Mouse (Mus musculus) embryonic fibroblast, embryonic 13.5 days (primary cell): ENCODE data around the gene Edem2. TPM values are rescaled to one million over a fixed set of nuclear protein-coding genes. Genes with fewer than 3 reads are reported as not detected.

Source experiments
- H3K27ac ChIP-seq: 2 replicates; pipeline ENCODE4 v1.5.1; 2012; ENCODE audit warnings: low read length, control low read depth, inconsistent platforms; ENCODE audit not compliant: insufficient read depth
- H3K4me1 ChIP-seq: 2 replicates; pipeline ENCODE4 v1.6.1; 2011; ENCODE audit warnings: low read length; ENCODE audit not compliant: control insufficient read depth, insufficient read depth
- H3K4me3 ChIP-seq: 2 replicates; pipeline ENCODE4 v1.5.1; 2011; ENCODE audit warnings: mild to moderate bottlenecking, control low read depth, low read length; ENCODE audit not compliant: insufficient read depth
- CTCF ChIP-seq: IDR thresholded peaks from 2 replicates; pipeline ENCODE4 v1.5.1; 2011; ENCODE audit warnings: mild to moderate bottlenecking, control low read depth, low read length, moderate library complexity, borderline replicate concordance; ENCODE audit not compliant: insufficient read depth
- POLR2A ChIP-seq: IDR thresholded peaks from 2 replicates; pipeline ENCODE4 v1.6.1; 2011; ENCODE audit warnings: low read depth, mild to moderate bottlenecking, control low read depth, low read length, moderate library complexity
- polyA plus RNA-seq: library from polyadenylated mRNA; stranded (reverse); fragments of >200 nt; gene quantifications from 2 replicates; pipeline ENCODE4 v1.2.4, GENCODE M21; 2011; ENCODE audit warnings: low read depth; ENCODE audit not compliant: missing spikeins, insufficient read length

The Edem2 gene
- 13.8 and 16.4 TPM in 2 replicates for polyA plus RNA-seq

DNA sequence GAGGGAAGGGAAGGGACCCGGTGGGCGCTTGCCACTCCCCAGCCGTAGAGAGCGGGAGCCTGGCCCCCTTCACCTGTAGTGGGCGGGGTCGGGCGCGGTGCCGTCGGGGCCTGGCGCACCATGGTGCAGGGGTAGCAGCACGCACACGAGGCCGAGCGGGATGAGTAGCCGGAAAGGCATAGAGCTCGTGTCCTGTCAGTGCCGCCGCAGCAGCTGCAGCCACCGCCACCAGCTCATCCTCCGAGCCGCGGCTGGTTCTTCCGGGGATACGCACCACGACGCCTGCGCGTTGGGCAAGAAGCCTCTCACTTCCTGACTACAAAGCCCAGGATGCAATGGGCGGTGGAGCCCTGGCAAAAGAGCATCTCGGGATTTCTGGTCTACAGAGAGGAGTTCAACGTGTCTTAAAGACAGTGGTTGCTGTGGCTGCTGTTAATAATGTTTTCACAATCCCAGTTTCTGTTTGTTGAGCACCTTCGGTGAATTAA, at the start of gene Edem2:
Edem2 (minus strand) TSS at position 318 of the 488 bp plus-strand sequence.
- Histone ChIP-seq H3K4me1 (no peaks in the 10 kb centered on the region), H3K27ac (no peak within 1 kb of the TSS), H3K4me3 (peak within 1 kb of the TSS; percentile 85)
- TF ChIP-seq POLR2A, result peak; percentile 88
- no peak for TF ChIP-seq CTCF

- no peaks in the 10 kb centered on the region for H3K4me1 ChIP-seq
- no peak overlapping the region for H3K27ac ChIP-seq
- no peak overlapping the region for H3K4me3 ChIP-seq
- TF ChIP-seq CTCF, result no peak
- TF ChIP-seq POLR2A, result no peak
These were observed 49.8 kb upstream of the Edem2 start for GRCm38 (mm10) chr2:155779066-155779465.

DNA sequence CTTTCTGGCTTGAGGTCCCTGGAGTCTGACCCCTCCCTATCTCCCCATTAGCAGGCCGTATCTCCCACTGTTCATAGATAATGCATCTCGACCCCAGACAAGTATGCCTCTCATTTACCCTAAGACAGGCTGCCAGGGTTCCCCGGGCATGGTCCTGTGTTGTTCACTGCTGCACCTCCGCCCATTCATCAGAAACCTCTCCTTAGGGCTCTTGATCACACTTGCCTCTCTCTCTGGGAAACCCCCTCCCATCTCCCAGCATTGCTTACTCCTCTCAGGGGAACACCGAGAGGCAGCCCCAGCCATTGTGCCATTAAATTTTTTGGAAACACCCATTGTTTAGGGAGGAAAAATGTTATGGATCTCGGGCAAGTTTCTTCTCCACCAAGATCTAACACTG, 48.7 kb upstream of the Edem2 start:
- Histone ChIP-seq H3K4me1 (no peaks in the 10 kb centered on the region), H3K4me3 (no peak overlapping the region), H3K27ac (no peak overlapping the region)
- TF ChIP-seq CTCF, result no peak
- no peak for TF ChIP-seq POLR2A

DNA sequence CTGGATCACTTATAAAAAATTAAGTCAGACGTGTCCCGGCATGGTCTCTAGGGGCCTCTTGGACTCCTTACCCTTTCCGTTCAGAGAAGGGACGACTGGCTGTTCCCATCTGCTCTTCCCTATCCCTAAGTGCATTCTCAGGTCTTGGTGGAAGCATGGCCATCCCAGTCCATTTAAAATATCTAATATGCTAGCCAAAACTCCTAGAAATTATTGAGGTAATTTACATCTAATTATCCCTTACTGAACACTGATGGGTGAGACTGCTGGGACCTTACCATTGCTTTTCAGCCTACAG, 48.4 kb upstream of the Edem2 start:
- no peaks in the 10 kb centered on the region for H3K4me1 ChIP-seq
- TF ChIP-seq POLR2A (no peak), CTCF (no peak)
- H3K27ac ChIP-seq, result no peak overlapping the region
- H3K4me3 ChIP-seq, result no peak overlapping the region

DNA sequence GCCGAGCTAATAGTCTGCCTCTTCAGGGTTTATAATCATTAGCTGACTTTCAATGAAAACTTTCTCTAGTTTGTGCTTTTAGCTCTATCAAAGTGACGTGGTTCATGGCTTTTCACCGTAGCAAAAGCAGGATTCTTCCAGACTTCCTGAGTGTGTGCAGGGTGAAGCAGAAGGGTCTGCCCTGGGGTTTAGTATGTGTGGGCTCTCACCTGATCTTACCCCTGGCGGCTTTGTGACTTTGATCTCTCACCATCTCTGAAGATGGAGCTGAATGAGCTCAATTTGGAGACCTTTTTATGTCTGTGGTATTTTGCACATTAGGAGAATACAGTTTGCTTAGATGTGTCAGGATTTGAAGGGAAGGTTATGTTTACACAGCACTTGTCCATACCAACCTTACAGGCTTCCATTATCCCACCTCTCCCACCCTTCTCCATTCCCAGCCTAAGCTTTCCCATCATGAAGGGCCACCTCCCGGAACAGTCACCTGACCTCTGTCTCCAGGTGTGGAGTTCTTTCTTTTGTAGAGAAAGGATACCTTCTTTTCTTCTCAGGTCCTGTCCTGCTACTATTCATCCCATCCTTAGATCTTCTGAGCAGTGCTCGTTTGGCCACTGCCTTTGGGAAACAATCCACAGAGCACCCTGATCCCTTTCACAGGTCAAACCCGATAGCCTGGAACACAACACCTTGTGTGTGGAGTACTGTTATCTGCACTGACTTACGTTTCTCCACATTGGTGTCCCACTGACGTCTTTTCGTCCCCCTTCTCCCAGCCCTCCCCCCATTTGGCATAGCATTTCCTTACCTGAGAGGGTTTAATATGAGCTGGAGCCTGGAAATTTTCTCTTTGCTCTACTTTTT, 47.8 kb upstream of the Edem2 start:
- Histone ChIP-seq H3K4me1 (no peaks in the 10 kb centered on the region), H3K27ac (no peak overlapping the region), H3K4me3 (no peak overlapping the region)
- no peak for TF ChIP-seq POLR2A
- no peak for TF ChIP-seq CTCF

- no peaks in the 10 kb centered on the region for H3K4me1 ChIP-seq
- H3K27ac ChIP-seq, result no peak overlapping the region
- H3K4me3 ChIP-seq, result peak overlapping the region; percentile 29
- no peak for TF ChIP-seq POLR2A
- TF ChIP-seq CTCF, result no peak
These were observed 46.5 kb upstream of the Edem2 start for GRCm38 (mm10) chr2:155775685-155776263.

DNA sequence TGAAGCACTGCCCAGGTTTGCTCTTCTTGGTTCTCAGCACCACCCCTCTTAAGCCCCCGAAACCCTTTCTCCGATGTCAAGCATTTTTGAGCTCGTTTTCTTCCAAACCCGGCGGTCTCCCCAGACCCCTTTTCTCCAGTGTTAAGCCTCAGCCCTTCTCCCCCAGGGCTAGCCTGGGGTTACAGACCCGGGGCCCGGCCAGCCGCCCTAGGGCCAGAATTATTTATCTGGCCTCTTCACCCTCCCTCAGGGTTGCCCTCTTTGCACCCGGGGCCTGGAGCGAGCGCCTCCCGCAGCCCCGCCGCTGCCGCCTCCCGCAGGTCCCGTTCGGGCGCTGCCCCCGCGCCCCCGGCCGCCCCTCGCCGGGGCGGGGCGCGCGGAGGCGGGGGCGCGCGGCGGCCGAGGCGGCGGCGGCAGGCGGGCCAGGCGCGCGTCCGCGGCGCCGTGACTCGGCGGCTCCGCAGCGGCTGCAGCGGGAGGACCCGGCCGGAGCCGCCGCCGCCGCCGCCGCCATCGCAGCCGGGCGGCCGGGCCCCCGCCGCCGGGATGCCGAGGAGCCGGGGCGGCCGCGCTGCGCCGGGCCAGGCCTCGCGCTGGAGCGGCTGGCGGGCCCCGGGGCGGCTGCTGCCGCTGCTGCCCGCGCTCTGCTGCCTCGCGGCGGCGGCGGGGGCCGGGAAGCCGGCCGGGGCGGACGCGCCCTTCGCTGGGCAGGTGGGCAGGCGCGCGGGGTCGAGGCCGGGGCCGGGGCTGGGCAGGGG, 45.8 kb upstream of the Edem2 start, which contains the start of gene Mmp24:
Mmp24 (plus strand) TSS at position 416 of the 758 bp plus-strand sequence.
- Histone ChIP-seq H3K27ac (no peak within 1 kb of the TSS), H3K4me1 (no peaks in the 10 kb centered on the region), H3K4me3 (peak within 1 kb of the TSS; percentile 29)
- TF ChIP-seq POLR2A (no peak), CTCF (no peak)

DNA sequence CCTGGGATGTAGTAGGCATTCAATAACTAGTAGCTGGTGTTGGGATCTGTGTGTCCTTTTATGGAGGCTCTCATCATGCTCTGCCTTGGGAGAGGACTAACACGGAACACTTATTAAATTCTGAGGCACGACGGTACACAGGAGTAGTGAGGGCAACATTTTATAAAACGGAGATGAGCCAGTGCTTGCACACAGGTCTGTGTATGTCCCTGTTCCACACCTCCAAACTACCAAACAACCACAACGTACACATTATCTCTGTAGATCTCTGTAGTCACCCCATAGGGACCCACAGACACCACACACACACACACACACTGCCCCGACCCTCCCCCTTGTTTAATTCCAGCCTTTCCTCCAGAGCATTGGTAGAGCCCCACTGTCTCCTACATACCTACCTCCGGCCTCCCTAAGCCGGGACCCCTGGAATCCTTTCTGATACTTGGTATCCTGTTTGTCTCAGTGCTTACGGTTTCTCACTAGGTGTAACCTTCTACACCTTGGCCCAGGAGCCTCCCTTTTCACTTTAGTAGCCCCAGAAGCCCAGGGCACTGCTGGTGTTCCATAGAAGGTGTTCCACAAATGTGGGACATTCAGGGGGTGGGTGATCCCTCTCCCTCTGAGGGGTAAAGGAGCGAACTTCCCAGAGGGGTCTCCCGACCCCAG, 45.1 kb upstream of the Edem2 start:
- no peak for TF ChIP-seq POLR2A
- TF ChIP-seq CTCF, result no peak
- H3K27ac ChIP-seq, result no peak overlapping the region
- no peaks in the 10 kb centered on the region for H3K4me1 ChIP-seq
- no peak overlapping the region for H3K4me3 ChIP-seq

DNA sequence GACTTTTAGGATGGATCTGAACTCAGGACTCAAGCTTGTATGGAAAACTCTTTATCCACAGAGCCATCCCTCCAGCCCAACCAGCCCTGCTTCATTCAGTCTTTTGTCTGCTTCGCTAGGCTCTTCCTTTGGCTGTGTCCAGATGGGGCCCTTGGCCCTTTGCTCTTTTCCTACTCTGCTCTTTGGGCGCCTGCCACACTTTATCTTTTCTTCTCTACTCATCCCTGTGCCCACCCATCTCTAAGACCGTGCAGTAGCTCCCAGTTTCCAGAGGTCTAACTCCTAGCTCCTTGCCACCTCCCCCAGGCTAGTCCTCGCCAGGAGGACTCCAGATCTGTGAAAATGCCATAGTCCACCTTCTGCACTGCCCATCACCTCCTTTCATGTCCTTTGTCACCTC, 44.4 kb upstream of the Edem2 start:
- TF ChIP-seq POLR2A, result no peak
- no peak for TF ChIP-seq CTCF
- Histone ChIP-seq H3K4me3 (no peak overlapping the region), H3K27ac (no peak overlapping the region), H3K4me1 (no peaks in the 10 kb centered on the region)
